Comparison of ENCODE assay signal across 6 mouse cellular contexts in genomic region chr2:98667201-98667600, GRCm38 (mm10). TPM values are rescaled to one million over a fixed set of nuclear protein-coding genes. Genes with fewer than 3 reads are reported as not detected.
DNase-seq lines count a peak whose midpoint lies in the region; ATAC-seq and TF ChIP-seq lines count a peak whose summit lies in the region.
"Not testable (repeated sequence)": the region's sequence is repeated elsewhere in the genome, so short reads cannot be mapped to it uniquely, and the experiment has no call there.

Gene Gm10800, minus strand, starts transcription at chr2:98667301.

- not testable (repeated sequence) for H3K4me2 ChIP-seq in embryonic facial prominence, embryonic 13.5 days

- not testable (repeated sequence) for H3K4me3 ChIP-seq in G1E (ENCODE audit: low read depth, low read length); bone marrow macrophage, adult 2 months (ENCODE audit: insufficient read depth, low read length); embryonic facial prominence, embryonic 13.5 days

- DNase-seq in G1E (ENCODE audit: low spot score): not testable (repeated sequence)

- H3K27me3 ChIP-seq in G1E (ENCODE audit: insufficient read depth, low read length); embryonic facial prominence, embryonic 13.5 days: not testable (repeated sequence)

- ATAC-seq in G1E (ENCODE audit: extremely low read depth, insufficient number of reproducible peaks, low FRiP score, poor library complexity, severe bottlenecking); embryonic facial prominence, embryonic 13.5 days (ENCODE audit: insufficient number of reproducible peaks, insufficient read depth, low FRiP score, low TSS enrichment, low read depth); erythroid progenitor cell, adult 5-6 weeks (replicated peaks; ENCODE audit: low FRiP score, poor library complexity, severe bottlenecking); inflammation-experienced regulatory T-cells, adult 6 months; monocyte, adult 5-6 weeks (replicated peaks; ENCODE audit: insufficient number of reproducible peaks, low FRiP score, low TSS enrichment, poor library complexity, severe bottlenecking): not testable (repeated sequence)

- TF ChIP-seq CTCF in G1E (IDR thresholded peaks at IDR 0.05; ENCODE audit: low read depth, low read length); bone marrow macrophage, adult 2 months (IDR thresholded peaks at IDR 0.05; ENCODE audit: low read depth, low read length): not testable (repeated sequence)

- not testable (repeated sequence) for H3K9me3 ChIP-seq in G1E (replicated peaks); embryonic facial prominence, embryonic 13.5 days

- H3K9ac ChIP-seq in embryonic facial prominence, embryonic 13.5 days: not testable (repeated sequence)

- 85% methylated on average over 4 of the region's 4 CpGs for WGBS in embryonic facial prominence, embryonic 13.5 days

- not testable (repeated sequence) for H3K27ac ChIP-seq in bone marrow macrophage, adult 2 months (ENCODE audit: insufficient read depth, low read depth, low read length); embryonic facial prominence, embryonic 13.5 days

- H3K4me1 ChIP-seq in G1E (ENCODE audit: insufficient read depth, low read depth, low read length); bone marrow macrophage, adult 2 months (ENCODE audit: control insufficient read depth, insufficient read depth, low read length); embryonic facial prominence, embryonic 13.5 days: not testable (repeated sequence)

- not testable (repeated sequence) for H3K36me3 ChIP-seq in G1E (replicated peaks); embryonic facial prominence, embryonic 13.5 days

- TF ChIP-seq POLR2A in bone marrow macrophage, adult 2 months (IDR thresholded peaks at IDR 0.05; ENCODE audit: borderline replicate concordance, low read depth, low read length): not testable (repeated sequence)

RNA-seq across cellular contexts. Expression of gene Gm10800, which starts in this region (rescaled TPM):
- total RNA-seq in G1E (2014; fragmentation: Nextera tagmentation) (14.9 and 44.9 TPM in 2 replicates), G1E (2017) (8,747 and 11,592 TPM in 2 replicates)
- polyA plus RNA-seq in G1E (2012): 11.5 and 20.1 TPM in 2 replicates
- polyA plus RNA-seq in bone marrow macrophage, adult 2 months (2012; ENCODE audit: insufficient read depth, insufficient read length, missing spikeins): 582 and 1,871 TPM in 2 replicates
- 1.4 and 10.4 TPM in 2 replicates for polyA plus RNA-seq in embryonic facial prominence, embryonic 13.5 days (2015; fragmentation: Nextera tagmentation; extraction: Ambion mirVana)
- total RNA-seq in erythroid progenitor cell, adult 5-6 weeks (2015; ENCODE audit: low replicate concordance): 153 and 184 TPM in 2 replicates
- total RNA-seq in erythroid progenitor cell, adult 5-6 weeks (2017; ENCODE audit: low replicate concordance): 1,200 and 1,914 TPM in 2 replicates
- 100 to 1,000 TPM in 1 of 3 experiments, 10 to 100 TPM in 2; 25.8 to 179 (median 43.3) TPM for polyA plus RNA-seq in inflammation-experienced regulatory T-cells, adult 6 months (2017; shearing (Covaris generic))
- total RNA-seq in monocyte, adult 5-6 weeks (2017): 2,260 to 7,914 TPM (median 4,464 TPM) in 3 replicates
